Mouse (Mus musculus): ENCODE results near the gene Etnk2. TPM values are rescaled to one million over a fixed set of nuclear protein-coding genes. Genes with fewer than 3 reads are reported as not detected.

The Etnk2 gene
- polyA plus RNA-seq, 1 experiment = 5.4 TPM

- no peak overlapping the region for H3K27ac ChIP-seq (ENCODE audit: insufficient read depth, low read depth, low read length)
- no peak overlapping the region for H3K4me3 ChIP-seq (ENCODE audit: insufficient read depth, low read depth, low read length)
- 5% methylated on average over 9 of the region's 9 CpGs for WGBS
- H3K27me3 ChIP-seq (replicated peaks; ENCODE audit: control insufficient read depth, insufficient read depth, low read length) = no peaks in the 10 kb centered on the region
- TF ChIP-seq POLR2A (IDR thresholded peaks at IDR 0.05; ENCODE audit: low read depth, low read length) (no peak), CTCF (conservative IDR thresholded peaks at IDR 0.05; ENCODE audit: insufficient read depth, insufficient read length, low read depth, low read length) (peak; percentile 98)
- H3K36me3 ChIP-seq (ENCODE audit: control insufficient read depth, insufficient read depth, low read length) = no peaks in the 10 kb centered on the region; the same call in none of the 2 replicates
- peak; percentile 63 for DNase-seq
- peaks cover 4% of the 10 kb centered on the region; the same call in 1 of the 2 replicates for H3K4me1 ChIP-seq (ENCODE audit: control insufficient read depth, insufficient read depth, low read length)
These were observed 18.6 kb downstream of the Etnk2 start for GRCm38 (mm10) chr1:133382008-133382407.

GRCm38 (mm10) chr1:133382552-133383155, 19.3 kb downstream of the Etnk2 start:
- H3K4me3 ChIP-seq (ENCODE audit: insufficient read depth, low read depth, low read length) = no peak overlapping the region
- no peaks in the 10 kb centered on the region; the same call in none of the 2 replicates for H3K36me3 ChIP-seq (ENCODE audit: control insufficient read depth, insufficient read depth, low read length)
- H3K4me1 ChIP-seq (ENCODE audit: control insufficient read depth, insufficient read depth, low read length) = no peaks in the 10 kb centered on the region
- 54% methylated on average over 12 of the region's 12 CpGs for WGBS
- no peaks in the 10 kb centered on the region for H3K27me3 ChIP-seq (replicated peaks; ENCODE audit: control insufficient read depth, insufficient read depth, low read length)
- H3K27ac ChIP-seq (ENCODE audit: insufficient read depth, low read depth, low read length) = peak overlapping the region; percentile 15; the same call in 1 of the 2 replicates
- TF ChIP-seq CTCF (conservative IDR thresholded peaks at IDR 0.05; ENCODE audit: insufficient read depth, insufficient read length, low read depth, low read length) (no peak), POLR2A (IDR thresholded peaks at IDR 0.05; ENCODE audit: low read depth, low read length) (no peak)
- DNase-seq = no peak

- Histone ChIP-seq H3K4me1 (ENCODE audit: control insufficient read depth, insufficient read depth, low read length) (no peaks in the 10 kb centered on the region), H3K36me3 (ENCODE audit: control insufficient read depth, insufficient read depth, low read length) (no peaks in the 10 kb centered on the region; the same call in none of the 2 replicates), H3K27ac (ENCODE audit: insufficient read depth, low read depth, low read length) (no peak overlapping the region), H3K4me3 (ENCODE audit: insufficient read depth, low read depth, low read length) (no peak overlapping the region), H3K27me3 (replicated peaks; ENCODE audit: control insufficient read depth, insufficient read depth, low read length) (no peaks in the 10 kb centered on the region)
- TF ChIP-seq CTCF (conservative IDR thresholded peaks at IDR 0.05; ENCODE audit: insufficient read depth, insufficient read length, low read depth, low read length) = no peak
- TF ChIP-seq POLR2A (IDR thresholded peaks at IDR 0.05; ENCODE audit: low read depth, low read length) = no peak
- no peak for DNase-seq
- WGBS = 91% methylated on average over 14 of the region's 14 CpGs
These were observed 19.9 kb downstream of the Etnk2 start for GRCm38 (mm10) chr1:133383157-133383783.

- Histone ChIP-seq H3K4me1 (ENCODE audit: control insufficient read depth, insufficient read depth, low read length) (no peaks in the 10 kb centered on the region), H3K36me3 (ENCODE audit: control insufficient read depth, insufficient read depth, low read length) (no peaks in the 10 kb centered on the region; the same call in none of the 2 replicates), H3K27me3 (replicated peaks; ENCODE audit: control insufficient read depth, insufficient read depth, low read length) (no peaks in the 10 kb centered on the region), H3K27ac (ENCODE audit: insufficient read depth, low read depth, low read length) (0 out of 2 replicates have a peak overlapping the region, but pooled peaks have one; percentile 1), H3K4me3 (ENCODE audit: insufficient read depth, low read depth, low read length) (no peak overlapping the region)
- peak; percentile 82 for DNase-seq
- WGBS = 35% methylated on average over 9 of the region's 9 CpGs
- peak; percentile 94 for TF ChIP-seq CTCF (conservative IDR thresholded peaks at IDR 0.05; ENCODE audit: insufficient read depth, insufficient read length, low read depth, low read length)
- TF ChIP-seq POLR2A (IDR thresholded peaks at IDR 0.05; ENCODE audit: low read depth, low read length) = no peak
These were observed 22.1 kb downstream of the Etnk2 start for GRCm38 (mm10) chr1:133385506-133385905.

- DNase-seq = no peak
- Histone ChIP-seq H3K4me3 (ENCODE audit: insufficient read depth, low read depth, low read length) (no peak overlapping the region), H3K27ac (ENCODE audit: insufficient read depth, low read depth, low read length) (no peak overlapping the region), H3K4me1 (ENCODE audit: control insufficient read depth, insufficient read depth, low read length) (no peaks in the 10 kb centered on the region), H3K27me3 (replicated peaks; ENCODE audit: control insufficient read depth, insufficient read depth, low read length) (no peaks in the 10 kb centered on the region), H3K36me3 (ENCODE audit: control insufficient read depth, insufficient read depth, low read length) (no peaks in the 10 kb centered on the region; the same call in none of the 2 replicates)
- 72% methylated on average over 11 of the region's 11 CpGs for WGBS
- no peak for TF ChIP-seq POLR2A (IDR thresholded peaks at IDR 0.05; ENCODE audit: low read depth, low read length)
- TF ChIP-seq CTCF (conservative IDR thresholded peaks at IDR 0.05; ENCODE audit: insufficient read depth, insufficient read length, low read depth, low read length) = no peak
These were observed 22.8 kb downstream of the Etnk2 start for GRCm38 (mm10) chr1:133386209-133386608.

- no peaks in the 10 kb centered on the region; the same call in none of the 2 replicates for H3K36me3 ChIP-seq (ENCODE audit: control insufficient read depth, insufficient read depth, low read length)
- H3K27me3 ChIP-seq (replicated peaks; ENCODE audit: control insufficient read depth, insufficient read depth, low read length) = no peaks in the 10 kb centered on the region
- no peaks in the 10 kb centered on the region for H3K4me1 ChIP-seq (ENCODE audit: control insufficient read depth, insufficient read depth, low read length)
- 79% methylated on average over 19 of the region's 19 CpGs for WGBS
- no peak overlapping the region for H3K27ac ChIP-seq (ENCODE audit: insufficient read depth, low read depth, low read length)
- DNase-seq = no peak
- no peak for TF ChIP-seq CTCF (conservative IDR thresholded peaks at IDR 0.05; ENCODE audit: insufficient read depth, insufficient read length, low read depth, low read length)
- no peak for TF ChIP-seq POLR2A (IDR thresholded peaks at IDR 0.05; ENCODE audit: low read depth, low read length)
- H3K4me3 ChIP-seq (ENCODE audit: insufficient read depth, low read depth, low read length) = no peak overlapping the region
These were observed 24.3 kb downstream of the Etnk2 start for GRCm38 (mm10) chr1:133387539-133388268.

GRCm38 (mm10) chr1:133394702-133395101, 31.3 kb downstream of the Etnk2 start:
- no peaks in the 10 kb centered on the region for H3K27me3 ChIP-seq (replicated peaks; ENCODE audit: control insufficient read depth, insufficient read depth, low read length)
- no peak overlapping the region for H3K27ac ChIP-seq (ENCODE audit: insufficient read depth, low read depth, low read length)
- no peak overlapping the region for H3K4me3 ChIP-seq (ENCODE audit: insufficient read depth, low read depth, low read length)
- WGBS = 73% methylated on average over 4 of the region's 4 CpGs
- no peaks in the 10 kb centered on the region; the same call in 1 of the 2 replicates for H3K36me3 ChIP-seq (ENCODE audit: control insufficient read depth, insufficient read depth, low read length)
- peaks cover 19% of the 10 kb centered on the region for H3K4me1 ChIP-seq (ENCODE audit: control insufficient read depth, insufficient read depth, low read length)
- TF ChIP-seq CTCF (conservative IDR thresholded peaks at IDR 0.05; ENCODE audit: insufficient read depth, insufficient read length, low read depth, low read length) (no peak), POLR2A (IDR thresholded peaks at IDR 0.05; ENCODE audit: low read depth, low read length) (no peak)
- no peak for DNase-seq

Measured in kidney, adult 2 months (tissue).